Mouse (Mus musculus) brown adipose tissue, adult 24 weeks (tissue): ENCODE measurements at regions not wholly inside any gene's neighbourhood (a gene's known extent, or its start where the extent isn't known, plus 50 kb on each side); places are given as distances from the start of the nearest gene placed in this dataset.

Experiments
- H3K27ac ChIP-seq: fragments of 200-500 bp; replicated peaks from 2 replicates; pipeline ENCODE4 v1.5.1; 2012; ENCODE audit warnings: low read depth, mild to moderate bottlenecking, low read length
- H3K4me1 ChIP-seq: fragments of 200-500 bp; 2 replicates; pipeline ENCODE4 v1.6.1; 2012; ENCODE audit warnings: low read length, mixed read lengths; ENCODE audit not compliant: control insufficient read depth, insufficient read depth, insufficient read length
- H3K4me3 ChIP-seq: fragments of 200-500 bp; 2 replicates; pipeline ENCODE4 v1.5.1; 2012; ENCODE audit warnings: low read depth, mild to moderate bottlenecking, low read length, moderate library complexity; ENCODE audit not compliant: insufficient read depth

GRCm38 (mm10) chr1:193742688-193743087 is 372.6 kb upstream of the Camk1g start:
- Histone ChIP-seq H3K4me3 (no peak overlapping the region), H3K27ac (no peak overlapping the region), H3K4me1 (no peaks in the 10 kb centered on the region)

- no peak overlapping the region for H3K27ac ChIP-seq
- no peaks in the 10 kb centered on the region for H3K4me1 ChIP-seq
- H3K4me3 ChIP-seq = no peak overlapping the region
Measured at GRCm38 (mm10) chr1:193738821-193739220, 368.7 kb upstream of the Camk1g start.

GRCm38 (mm10) chr1:193735949-193736518 is 365.9 kb upstream of the Camk1g start:
- Histone ChIP-seq H3K4me3 (no peak overlapping the region), H3K27ac (no peak overlapping the region), H3K4me1 (no peaks in the 10 kb centered on the region)

DNA sequence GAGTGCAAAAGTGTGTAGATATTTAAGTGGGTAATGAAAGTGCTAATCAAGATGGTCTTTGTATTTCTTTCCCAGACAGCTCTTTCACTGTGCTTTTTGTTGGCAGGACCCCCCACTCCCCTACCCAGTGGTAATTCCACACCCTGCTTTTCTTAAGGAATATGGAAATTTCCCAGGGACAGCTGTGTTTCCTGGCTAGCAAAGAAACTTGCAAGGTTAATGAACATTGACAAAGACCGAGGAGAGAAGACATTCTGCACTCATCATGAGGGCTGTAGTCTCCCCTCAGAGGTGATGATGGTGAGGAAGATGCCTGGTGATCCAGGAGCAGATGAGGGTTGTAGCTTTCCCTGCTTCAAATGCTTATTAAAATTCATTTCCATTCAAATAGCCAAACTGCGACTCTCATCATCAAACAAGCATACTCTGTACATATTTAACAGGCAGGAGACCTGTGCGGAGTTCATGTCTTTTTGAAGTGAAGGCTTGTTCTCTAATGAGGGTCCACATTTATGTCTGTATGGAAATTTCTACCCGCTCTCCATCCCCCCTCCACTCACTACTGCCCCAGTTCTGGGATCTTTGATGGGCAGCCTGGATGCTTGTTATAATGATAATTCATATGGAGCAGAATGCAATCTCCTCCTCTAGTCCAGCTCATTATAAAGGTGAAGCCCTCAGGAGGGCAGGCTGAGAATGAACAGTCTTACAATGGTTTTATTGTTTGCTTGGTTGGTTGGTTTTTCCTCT is 364.1 kb upstream of the Camk1g start:
- H3K27ac ChIP-seq = no peak overlapping the region
- no peaks in the 10 kb centered on the region for H3K4me1 ChIP-seq
- H3K4me3 ChIP-seq = no peak overlapping the region

- no peak overlapping the region for H3K27ac ChIP-seq
- no peaks in the 10 kb centered on the region for H3K4me1 ChIP-seq
- H3K4me3 ChIP-seq = no peak overlapping the region
Measured at GRCm38 (mm10) chr1:193733402-193733801, 363.3 kb upstream of the Camk1g start.

DNA sequence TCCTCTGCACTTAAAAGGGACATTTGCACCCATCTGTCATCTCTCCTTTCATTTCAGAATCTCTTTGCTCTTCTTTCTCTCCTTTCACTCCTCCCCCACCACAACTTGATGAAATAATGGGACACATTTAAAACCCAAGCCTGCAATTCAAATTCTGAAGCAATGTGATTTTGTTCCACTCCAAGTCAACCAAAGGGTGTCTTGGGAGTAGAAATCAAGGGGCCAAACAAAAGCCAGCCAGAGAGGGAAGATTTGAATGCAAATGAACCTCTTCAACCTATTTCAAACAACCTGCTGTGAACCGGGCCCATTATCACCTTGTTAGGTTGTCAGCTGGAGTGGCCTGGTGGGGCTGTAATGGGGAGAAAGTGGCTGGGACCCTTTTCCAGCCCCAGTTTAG is 362.0 kb upstream of the Camk1g start:
- Histone ChIP-seq H3K4me3 (no peak overlapping the region), H3K27ac (no peak overlapping the region), H3K4me1 (no peaks in the 10 kb centered on the region)

GRCm38 (mm10) chr1:193721850-193722249 is 351.8 kb upstream of the Camk1g start:
- Histone ChIP-seq H3K4me1 (no peaks in the 10 kb centered on the region), H3K4me3 (no peak overlapping the region), H3K27ac (no peak overlapping the region)

DNA sequence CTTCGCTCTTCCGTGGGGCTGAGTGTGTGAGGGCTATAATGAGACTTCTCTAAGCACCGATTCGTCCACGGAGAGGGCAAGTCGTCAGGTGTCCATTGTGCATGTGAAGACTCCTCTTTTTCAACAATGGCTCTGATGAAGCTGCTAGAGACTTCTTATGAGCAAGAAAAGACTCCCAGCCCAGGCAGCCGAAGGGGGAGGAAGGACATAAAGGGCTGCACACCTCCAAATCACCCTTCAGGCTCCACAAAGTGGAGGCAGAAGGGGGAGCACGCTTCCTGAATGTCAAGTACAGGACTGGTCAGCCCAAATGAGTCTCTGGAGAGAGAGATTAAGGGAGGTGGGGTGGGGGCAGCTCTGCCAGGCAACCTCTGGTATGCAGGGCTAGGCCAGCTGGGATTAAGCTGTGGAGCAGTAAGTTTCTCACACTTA is 350.3 kb upstream of the Camk1g start:
- Histone ChIP-seq H3K4me3 (no peak overlapping the region), H3K27ac (no peak overlapping the region), H3K4me1 (no peaks in the 10 kb centered on the region)

- H3K4me3 ChIP-seq = no peak overlapping the region
- no peaks in the 10 kb centered on the region for H3K4me1 ChIP-seq
- no peak overlapping the region for H3K27ac ChIP-seq
Measured at GRCm38 (mm10) chr1:193715328-193715727, 345.2 kb upstream of the Camk1g start.

- Histone ChIP-seq H3K27ac (no peak overlapping the region), H3K4me1 (no peaks in the 10 kb centered on the region)
Measured at GRCm38 (mm10) chr1:193714631-193715030, 344.5 kb upstream of the Camk1g start.

DNA sequence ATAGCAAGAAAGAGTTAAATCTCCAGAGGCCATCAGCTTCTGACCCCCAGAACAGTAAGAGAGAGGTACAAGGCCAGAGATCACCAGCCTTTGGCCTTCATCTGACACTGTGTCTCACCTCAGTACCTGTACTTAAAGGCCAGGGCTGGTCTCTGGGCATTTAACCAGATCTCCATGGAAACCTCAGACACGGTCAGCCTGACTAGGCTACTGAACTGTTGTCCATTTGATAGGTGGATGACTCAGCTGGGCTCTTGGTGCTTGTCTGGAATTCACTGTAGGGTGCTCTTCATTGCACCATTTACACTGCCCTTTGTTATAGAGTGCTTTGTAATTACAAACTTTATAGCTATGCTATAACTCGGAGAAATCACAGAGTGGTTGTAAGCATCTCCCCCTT is 335.1 kb upstream of the Camk1g start:
- no peaks in the 10 kb centered on the region for H3K4me1 ChIP-seq
- H3K27ac ChIP-seq = no peak overlapping the region
- H3K4me3 ChIP-seq = no peak overlapping the region

More at GRCm38 (mm10) chr1:193714631-193715030, 344.5 kb upstream of the Camk1g start:
- no peak overlapping the region for H3K4me3 ChIP-seq

GRCm38 (mm10) chr1:193702707-193703419 is 332.8 kb upstream of the Camk1g start:
- no peaks in the 10 kb centered on the region for H3K4me1 ChIP-seq
- H3K4me3 ChIP-seq = no peak overlapping the region
- no peak overlapping the region for H3K27ac ChIP-seq

- Histone ChIP-seq H3K4me1 (no peaks in the 10 kb centered on the region), H3K27ac (no peak overlapping the region), H3K4me3 (no peak overlapping the region)
Measured at GRCm38 (mm10) chr1:193700217-193700616, 330.1 kb upstream of the Camk1g start.

DNA sequence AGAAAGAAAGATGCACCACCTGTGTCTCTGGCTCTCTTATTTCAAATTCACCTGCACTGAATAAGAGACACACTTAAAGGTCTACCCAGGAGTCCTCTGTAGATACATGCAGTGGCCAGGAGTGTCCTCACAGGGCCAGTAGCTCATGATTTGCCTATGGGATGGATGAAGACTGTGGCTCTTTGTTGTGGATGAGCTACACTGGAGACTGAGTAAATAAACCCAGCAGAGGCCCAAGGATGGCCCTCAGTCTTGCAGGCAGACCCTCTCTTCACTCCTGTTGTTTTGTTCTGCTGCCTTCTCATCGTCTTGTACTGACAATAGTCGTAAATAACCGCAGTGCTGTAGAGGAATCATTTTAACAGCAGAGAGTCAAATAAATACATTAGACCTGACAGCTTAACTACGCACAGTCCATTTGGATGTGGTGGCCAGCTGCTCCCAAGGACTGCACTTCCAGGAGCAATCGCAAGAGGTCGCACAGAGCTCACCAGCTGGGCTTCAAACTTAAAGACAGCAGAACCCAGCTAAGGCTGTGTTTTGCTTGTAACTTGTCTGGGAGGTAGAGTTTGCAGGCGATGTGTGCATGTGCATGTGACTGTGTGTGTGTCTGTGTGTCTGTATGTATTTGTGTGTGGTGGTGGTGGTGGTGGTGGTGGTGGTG is 328.6 kb upstream of the Camk1g start:
- no peaks in the 10 kb centered on the region for H3K4me1 ChIP-seq
- H3K4me3 ChIP-seq = no peak overlapping the region
- H3K27ac ChIP-seq = no peak overlapping the region

- no peak overlapping the region for H3K27ac ChIP-seq
- no peaks in the 10 kb centered on the region for H3K4me1 ChIP-seq
- H3K4me3 ChIP-seq = no peak overlapping the region
Measured at GRCm38 (mm10) chr1:193697857-193698256, 327.8 kb upstream of the Camk1g start.
